Mouse (Mus musculus): ENCODE measurements around the gene Wdr11.
A peak's percentile ranks its signal among the peaks of the same experiment; 100 is the strongest.

The Wdr11 gene

GRCm38 (mm10) chr7:129591371-129592131, at the start of gene Wdr11:
Wdr11 (plus strand) TSS chr7:129591863.
- DNase-seq: peak; percentile 86 to 87

GRCm38 (mm10) chr7:129567541-129567940, 24.1 kb upstream of the Wdr11 start:
- DNase-seq: no peak

- no peak for DNase-seq
Observed at GRCm38 (mm10) chr7:129568338-129568737, 23.3 kb upstream of the Wdr11 start.

GRCm38 (mm10) chr7:129574471-129574870, 17.2 kb upstream of the Wdr11 start:
- no peak for DNase-seq

GRCm38 (mm10) chr7:129575110-129575784, 16.4 kb upstream of the Wdr11 start:
- peak in 1 of 2 experiments; percentile 14 for DNase-seq

GRCm38 (mm10) chr7:129592132-129592745, 576 bp downstream of the Wdr11 start:
- no peak for DNase-seq

- DNase-seq: no peak
Observed at GRCm38 (mm10) chr7:129597186-129597585, 5.5 kb downstream of the Wdr11 start.

- DNase-seq: no peak
Observed at GRCm38 (mm10) chr7:129606291-129606690, 14.6 kb downstream of the Wdr11 start.

GRCm38 (mm10) chr7:129621141-129621540, 29.5 kb downstream of the Wdr11 start:
- DNase-seq: no peak

- no peak for DNase-seq
Observed at GRCm38 (mm10) chr7:129630351-129630750, 38.7 kb downstream of the Wdr11 start.

GRCm38 (mm10) chr7:129631453-129631852, 39.8 kb downstream of the Wdr11 start:
- no peak for DNase-seq

GRCm38 (mm10) chr7:129635898-129636640, 44.4 kb downstream of the Wdr11 start:
- DNase-seq: no peak

GRCm38 (mm10) chr7:129636992-129637391, 45.3 kb downstream of the Wdr11 start:
- DNase-seq: no peak

GRCm38 (mm10) chr7:129637906-129638475, 46.3 kb downstream of the Wdr11 start:
- DNase-seq: no peak

- no peak for DNase-seq
Observed at GRCm38 (mm10) chr7:129639006-129639405, 47.3 kb downstream of the Wdr11 start.

- no peak for DNase-seq
Observed at GRCm38 (mm10) chr7:129639833-129640232, 48.2 kb downstream of the Wdr11 start.

- no peak for DNase-seq
Observed at GRCm38 (mm10) chr7:129643290-129643689, 51.6 kb downstream of the Wdr11 start.

- no peak for DNase-seq
Observed at GRCm38 (mm10) chr7:129647798-129648197, 56.1 kb downstream of the Wdr11 start.

GRCm38 (mm10) chr7:129648938-129649337, 57.3 kb downstream of the Wdr11 start:
- DNase-seq: peak; percentile 90 to 94

GRCm38 (mm10) chr7:129650717-129651116, 59.1 kb downstream of the Wdr11 start:
- DNase-seq: no peak

GRCm38 (mm10) chr7:129651781-129652180, 60.1 kb downstream of the Wdr11 start:
- DNase-seq: no peak

- no peak for DNase-seq
Observed at GRCm38 (mm10) chr7:129652901-129653460, 61.3 kb downstream of the Wdr11 start.
